Mouse (Mus musculus): ENCODE results near the gene Defb25.

DNA sequence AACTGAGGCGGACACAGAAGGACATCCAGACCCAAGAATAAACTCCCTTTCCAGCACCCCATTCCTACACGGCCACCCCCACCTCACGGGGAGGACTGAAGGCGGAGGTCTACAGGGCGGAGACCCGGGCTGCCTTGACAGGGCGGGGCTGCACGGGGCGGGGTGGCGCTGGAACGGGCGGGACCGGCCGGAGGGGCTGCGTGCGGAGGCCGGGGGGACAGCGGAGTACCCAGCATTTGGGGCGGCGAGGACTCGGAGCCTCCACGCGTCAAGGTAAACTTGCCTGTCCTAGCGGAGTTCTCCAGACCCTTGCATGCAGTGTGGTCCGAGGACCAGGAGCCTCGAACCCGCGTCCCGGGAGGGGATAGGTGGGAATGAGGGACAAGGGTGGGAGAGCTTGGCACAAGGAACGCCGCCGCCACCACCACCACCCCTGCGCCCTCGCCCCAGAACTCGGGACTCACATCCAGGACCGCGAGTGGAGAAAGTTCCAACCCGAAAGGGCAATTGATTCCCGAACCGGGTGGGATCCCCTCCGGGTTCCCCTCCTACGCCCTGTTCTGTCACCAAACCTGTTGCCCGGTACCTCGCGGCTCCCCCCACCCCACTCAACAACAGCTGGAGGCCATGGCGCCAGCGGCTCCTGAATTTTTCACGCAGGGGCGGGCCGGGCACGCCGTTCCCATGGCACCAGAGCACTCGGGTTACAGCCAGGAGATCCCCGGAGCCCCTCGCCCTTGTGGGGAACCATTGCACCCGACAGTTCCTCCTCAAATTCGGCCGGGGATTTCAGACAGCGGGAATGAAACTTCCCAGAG, 4.1 kb upstream of the Defb25 start, which contains the start of gene Rem1:
- TF ChIP-seq GATA1 (IDR thresholded peaks at IDR 0.05; ENCODE audit: low read length) (no peak), TAL1 (IDR thresholded peaks at IDR 0.05; ENCODE audit: low read length) (no peak)
